Mouse (Mus musculus) C2C12 (cell line): Measurements from ENCODE around the gene Snrk. TPM values are rescaled to one million over a fixed set of nuclear protein-coding genes. Genes with fewer than 3 reads are reported as not detected.

Experiments
- H3K27me3 ChIP-seq: one replicate; pipeline ENCODE4 v1.6.1; 2011; ENCODE audit not compliant: control insufficient read depth, insufficient read depth, insufficient read length
- H3K36me3 ChIP-seq: one replicate; pipeline ENCODE4 v1.6.1; 2011; ENCODE audit not compliant: control insufficient read depth, insufficient read depth
- H3K4me3 ChIP-seq: one replicate; pipeline ENCODE4 v1.5.1; 2011; ENCODE audit warnings: mild to moderate bottlenecking, control low read depth; ENCODE audit not compliant: poor library complexity, insufficient read depth, severe bottlenecking
- H3K79me2 ChIP-seq: one replicate; pipeline ENCODE4 v1.6.1; 2011; ENCODE audit not compliant: control insufficient read depth, insufficient read depth
- H3K79me3 ChIP-seq: one replicate; pipeline ENCODE4 v1.6.1; 2011; ENCODE audit warnings: low read depth, control low read depth
- H3ac ChIP-seq: one replicate; pipeline ENCODE3; 2011; ENCODE audit warnings: low read depth; ENCODE audit not compliant: control insufficient read depth, insufficient read length
- CEBPB ChIP-seq: IDR thresholded peaks from one replicate; pipeline ENCODE4 v1.6.1; 2011; ENCODE audit warnings: low read depth, mild to moderate bottlenecking, control low read depth, moderate library complexity
- CTCF ChIP-seq: IDR thresholded peaks from one replicate; pipeline ENCODE4 v1.5.1; 2011; ENCODE audit not compliant: control insufficient read depth, insufficient read depth, insufficient read length
- FOSL1 ChIP-seq: IDR thresholded peaks from one replicate; pipeline ENCODE4 v1.8.0; 2011; ENCODE audit warnings: mild to moderate bottlenecking, low read length; ENCODE audit not compliant: poor library complexity, insufficient read depth, severe bottlenecking
- MAX ChIP-seq: IDR thresholded peaks from one replicate; pipeline ENCODE4 v1.6.1; 2011; ENCODE audit warnings: mild to moderate bottlenecking, control low read depth
- MYOD1 ChIP-seq: IDR thresholded peaks from one replicate; pipeline ENCODE4 v1.6.1; 2011; ENCODE audit warnings: low read depth; ENCODE audit not compliant: control insufficient read depth, insufficient read length
- MYOG ChIP-seq: IDR thresholded peaks from one replicate; pipeline ENCODE4 v1.6.1; 2011; ENCODE audit not compliant: control insufficient read depth, insufficient read length; ENCODE audit errors: extremely low read depth
- USF1 ChIP-seq: IDR thresholded peaks from one replicate; pipeline ENCODE4 v1.6.1; 2011; ENCODE audit warnings: low read depth, mild to moderate bottlenecking, control low read depth, moderate library complexity
- polyA plus RNA-seq: library from polyadenylated mRNA; unstranded; fragments of >200 nt; fragmentation: generic; extraction: Trizol; gene quantifications from one replicate; pipeline ENCODE4 v1.2.1, GENCODE M21; 2012; ENCODE audit warnings: missing spikeins

Gene Snrk
- polyA plus RNA-seq, 1 experiment: 9.8 TPM

- H3ac ChIP-seq: no peak overlapping the region
- no peaks in the 10 kb centered on the region for H3K79me3 ChIP-seq
Observed at GRCm38 (mm10) chr9:122173405-122174233, 56.6 kb downstream of the Snrk start.

GRCm38 (mm10) chr9:122174723-122175122 lies 57.7 kb downstream of the Snrk start:
- Histone ChIP-seq H3K36me3 (no peaks in the 10 kb centered on the region), H3ac (no peak overlapping the region), H3K27me3 (no peaks in the 10 kb centered on the region), H3K4me3 (no peak overlapping the region), H3K79me2 (no peaks in the 10 kb centered on the region), H3K79me3 (no peaks in the 10 kb centered on the region)
- TF ChIP-seq CTCF (no peak), FOSL1 (no peak), USF1 (no peak), CEBPB (no peak), MYOD1 (no peak), MYOG (no peak), MAX (no peak)

More at GRCm38 (mm10) chr9:122173405-122174233, 56.6 kb downstream of the Snrk start:
- no peaks in the 10 kb centered on the region for H3K27me3 ChIP-seq
- no peaks in the 10 kb centered on the region for H3K79me2 ChIP-seq
- TF ChIP-seq CEBPB: no peak
- no peak for TF ChIP-seq MYOD1
- TF ChIP-seq MAX: no peak
- TF ChIP-seq USF1: no peak
- no peak for TF ChIP-seq FOSL1
- TF ChIP-seq CTCF: no peak
- no peak for TF ChIP-seq MYOG
- no peak overlapping the region for H3K4me3 ChIP-seq
- no peaks in the 10 kb centered on the region for H3K36me3 ChIP-seq

GRCm38 (mm10) chr9:122177256-122178220 lies 60.5 kb downstream of the Snrk start:
- H3K79me2 ChIP-seq: no peaks in the 10 kb centered on the region
- no peaks in the 10 kb centered on the region for H3K36me3 ChIP-seq
- no peak for TF ChIP-seq USF1
- no peak for TF ChIP-seq MYOD1
- TF ChIP-seq MYOG: no peak
- TF ChIP-seq MAX: no peak
- TF ChIP-seq CTCF: no peak
- no peak for TF ChIP-seq CEBPB
- no peak for TF ChIP-seq FOSL1
- H3K79me3 ChIP-seq: no peaks in the 10 kb centered on the region
- H3K4me3 ChIP-seq: no peak overlapping the region
- H3ac ChIP-seq: no peak overlapping the region
- no peaks in the 10 kb centered on the region for H3K27me3 ChIP-seq

GRCm38 (mm10) chr9:122178427-122178826 lies 61.4 kb downstream of the Snrk start:
- H3K4me3 ChIP-seq: no peak overlapping the region
- no peak overlapping the region for H3ac ChIP-seq
- H3K79me2 ChIP-seq: no peaks in the 10 kb centered on the region
- no peaks in the 10 kb centered on the region for H3K79me3 ChIP-seq
- H3K36me3 ChIP-seq: no peaks in the 10 kb centered on the region
- TF ChIP-seq FOSL1: no peak
- no peak for TF ChIP-seq CTCF
- TF ChIP-seq MYOG: no peak
- TF ChIP-seq MYOD1: no peak
- TF ChIP-seq MAX: no peak
- no peak for TF ChIP-seq USF1
- TF ChIP-seq CEBPB: no peak
- H3K27me3 ChIP-seq: no peaks in the 10 kb centered on the region

GRCm38 (mm10) chr9:122180105-122180504 lies 63.0 kb downstream of the Snrk start:
- TF ChIP-seq USF1 (peak; percentile 57), MYOD1 (peak; percentile 81), CTCF (no peak), FOSL1 (peak; percentile 50), MAX (peak; percentile 62)
- Histone ChIP-seq H3K4me3 (no peak overlapping the region), H3K79me2 (no peaks in the 10 kb centered on the region), H3K79me3 (no peaks in the 10 kb centered on the region), H3ac (no peak overlapping the region), H3K36me3 (no peaks in the 10 kb centered on the region), H3K27me3 (no peaks in the 10 kb centered on the region)
